Mouse (Mus musculus): ENCODE data around the gene Rce1. TPM values are rescaled to one million over a fixed set of nuclear protein-coding genes. Genes with fewer than 3 reads are reported as not detected.

Gene Rce1
- 1 to 10 TPM; 3.2 to 7.5 (median 4.0) TPM for total RNA-seq (2022)

DNA sequence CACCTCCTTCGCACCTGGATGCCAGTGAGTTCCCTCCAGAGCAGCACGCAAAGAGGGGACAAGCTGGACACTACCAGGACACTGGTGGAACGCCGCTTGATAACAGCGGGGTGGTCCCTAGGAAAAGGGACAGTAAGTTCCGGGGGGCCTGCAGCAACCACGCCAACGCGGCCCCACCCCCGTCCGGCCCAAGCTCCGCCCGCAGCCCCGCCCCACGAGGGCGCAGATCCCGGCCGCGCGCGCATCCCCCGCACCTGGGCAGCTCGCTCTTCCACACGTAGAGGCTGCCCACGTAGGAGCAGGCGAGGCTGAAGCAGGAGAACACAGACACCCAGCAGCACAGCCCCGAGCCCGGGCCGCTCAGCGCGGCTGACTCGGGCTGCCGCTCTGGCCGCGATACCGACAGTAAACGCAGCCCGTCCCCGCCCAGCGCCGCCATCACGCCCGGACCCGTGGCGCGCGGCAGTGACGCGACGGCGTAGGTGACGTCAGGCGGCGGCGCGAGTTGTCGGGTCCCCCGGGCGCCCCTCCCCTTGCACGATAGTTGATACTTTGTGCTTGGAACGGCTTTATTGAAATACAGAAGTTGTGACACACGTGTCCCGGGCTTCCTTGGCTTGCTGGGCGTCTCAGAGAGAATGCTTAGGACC lies at the start of gene Rce1:
Rce1 (minus strand) TSS at position 463 of the 650 bp plus-strand sequence.
- DNase-seq (ENCODE audit: low spot score in 2 of 2), result peak; percentile 80 to 83

DNA sequence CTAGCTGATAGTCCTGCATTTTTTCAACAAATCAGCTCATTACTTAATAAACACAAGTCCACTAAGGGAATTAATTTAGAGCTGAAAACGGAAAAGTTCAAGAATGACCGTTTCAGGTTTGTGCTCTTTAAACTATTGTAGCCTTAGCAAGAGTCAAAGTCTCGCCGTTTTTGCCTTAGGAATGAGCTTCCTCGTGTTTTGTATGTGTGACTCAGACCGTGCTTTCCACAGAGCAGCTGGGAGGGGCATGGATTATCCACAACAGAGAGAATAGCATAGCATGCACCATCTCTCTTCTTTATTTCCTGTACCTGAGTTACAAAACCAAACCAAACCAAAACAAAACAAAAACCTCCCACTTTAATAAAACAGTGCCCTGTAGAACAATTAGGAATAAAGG lies 47.0 kb upstream of the Rce1 start:
- DNase-seq (ENCODE audit: low spot score in 2 of 2), result no peak

DNA sequence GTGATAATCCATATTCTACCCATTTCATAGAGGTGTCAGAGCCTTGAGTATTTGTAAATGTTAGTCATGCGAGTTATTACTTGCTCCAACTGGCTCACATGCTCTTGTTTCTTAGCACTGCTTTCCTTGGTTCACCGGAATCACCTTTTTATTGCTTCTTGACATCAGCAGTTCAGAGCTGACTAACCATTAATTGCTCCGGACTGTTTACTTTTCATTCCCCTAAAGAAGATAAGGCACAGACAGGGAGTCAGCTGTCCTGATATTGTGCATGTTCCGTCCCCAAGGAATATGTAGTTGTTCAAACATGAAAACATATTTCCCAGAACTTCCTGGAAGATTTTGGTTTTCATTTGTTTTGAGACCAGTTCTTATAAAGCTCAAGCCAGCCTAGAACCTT lies 45.3 kb upstream of the Rce1 start:
- no peak for DNase-seq (ENCODE audit: low spot score in 2 of 2)

DNA sequence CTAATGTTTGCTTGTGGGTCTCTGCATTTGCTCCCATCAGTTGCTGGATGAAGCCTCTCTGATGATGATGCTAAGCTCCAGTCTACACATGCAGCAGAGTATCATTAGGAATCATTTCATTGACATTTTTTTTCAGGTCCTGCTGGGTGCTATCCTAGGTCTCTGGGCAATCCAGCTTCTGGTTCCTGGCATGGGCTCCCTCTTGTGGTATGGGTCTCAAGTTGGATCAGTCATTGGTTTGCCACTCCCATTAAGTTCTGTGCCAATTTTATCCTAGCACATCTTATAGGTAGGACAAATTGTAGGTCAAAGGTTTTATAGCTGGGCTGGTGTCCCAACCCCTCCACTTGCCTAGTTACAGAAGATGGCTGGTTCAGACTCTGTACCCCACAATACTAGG lies 41.4 kb upstream of the Rce1 start:
- no peak for DNase-seq (ENCODE audit: low spot score in 2 of 2)

DNA sequence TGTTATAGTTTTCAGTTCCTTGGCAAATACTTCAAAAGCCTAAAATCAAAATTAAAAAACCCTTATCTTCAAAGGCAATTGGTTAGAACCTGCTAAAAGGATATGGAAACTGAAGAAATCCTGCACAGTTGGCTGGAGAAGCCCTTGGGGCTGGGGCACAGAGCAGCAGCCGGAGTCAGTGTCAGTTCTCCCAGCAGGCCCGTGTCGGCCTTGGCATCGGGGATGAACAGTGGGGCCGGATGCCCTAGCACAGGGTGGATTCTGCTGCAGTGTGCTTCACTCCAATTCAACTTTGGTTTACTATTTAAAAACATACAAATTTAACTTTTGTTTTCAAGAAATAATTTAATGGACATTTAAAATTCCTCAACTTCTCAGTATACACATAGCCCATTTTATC lies 32.7 kb upstream of the Rce1 start:
- DNase-seq (ENCODE audit: low spot score in 2 of 2), result no peak

DNA sequence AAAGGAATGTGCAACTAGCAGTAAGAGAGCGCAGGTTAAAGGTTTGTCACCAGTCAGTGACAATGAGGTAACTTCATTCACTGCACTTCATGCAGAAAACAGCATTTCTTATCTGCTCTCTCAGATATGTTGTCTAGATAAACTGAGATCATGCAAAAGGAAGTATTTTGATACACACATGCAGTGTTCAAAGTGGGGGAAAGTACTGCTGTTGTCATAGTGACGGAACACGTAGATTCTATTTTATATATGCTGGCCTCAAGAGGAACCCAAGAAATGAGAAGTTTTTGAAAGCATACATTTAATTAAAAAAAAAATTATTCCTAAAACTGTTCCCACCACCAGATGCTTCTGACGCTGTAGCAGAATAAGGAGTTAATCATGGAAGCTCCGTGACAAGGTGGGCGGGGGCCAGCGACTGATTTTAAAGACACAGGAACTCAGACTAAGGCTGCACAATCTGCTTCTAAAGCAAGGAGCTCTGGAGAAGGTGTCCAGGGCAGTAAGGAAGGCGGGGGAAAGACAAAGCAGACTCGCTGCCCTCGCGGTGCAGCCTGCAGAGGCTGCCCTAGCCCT lies 21.6 kb upstream of the Rce1 start:
- no peak for DNase-seq (ENCODE audit: low spot score in 2 of 2)

DNA sequence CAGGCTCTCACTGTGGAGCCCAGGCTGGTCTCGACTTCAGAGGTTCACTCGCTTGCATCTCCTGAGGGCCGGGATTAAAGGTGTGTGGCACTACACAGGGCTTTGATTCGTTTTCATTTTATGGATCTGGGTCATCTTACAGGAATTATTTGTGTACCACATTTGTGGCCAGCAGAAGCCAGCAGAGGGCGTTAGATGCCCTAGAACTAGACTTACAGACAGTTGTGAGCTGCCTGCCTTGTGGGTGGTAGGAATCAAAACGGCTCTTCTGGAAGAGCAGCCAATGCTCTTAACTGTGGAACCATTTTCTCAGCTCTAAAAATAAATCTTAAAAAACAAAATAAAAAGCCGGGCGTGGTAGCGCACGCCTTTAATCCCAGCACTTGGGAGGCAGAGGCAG lies 18.8 kb upstream of the Rce1 start:
- DNase-seq (ENCODE audit: low spot score in 2 of 2), result no peak

DNA sequence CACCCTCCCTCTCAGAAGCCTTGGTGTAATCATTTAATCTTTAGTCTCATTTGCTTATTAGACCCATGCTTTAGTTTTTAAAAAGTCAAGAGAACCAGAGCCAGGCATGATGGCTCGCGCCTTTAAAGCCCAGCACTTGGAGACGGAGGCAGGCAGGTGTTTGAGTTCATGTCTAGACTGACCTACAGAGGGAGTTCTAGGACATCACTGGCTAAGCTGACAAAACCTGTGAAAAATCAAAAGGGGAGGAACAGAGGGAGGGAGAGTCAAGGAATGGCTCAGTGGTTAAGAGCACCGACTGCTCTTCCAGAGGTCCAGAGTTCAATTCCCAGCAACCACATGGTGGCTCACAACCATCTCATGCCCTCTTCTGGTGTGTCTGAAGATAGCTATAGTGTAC lies 10.5 kb upstream of the Rce1 start:
- no peak for DNase-seq (ENCODE audit: low spot score in 2 of 2)

DNA sequence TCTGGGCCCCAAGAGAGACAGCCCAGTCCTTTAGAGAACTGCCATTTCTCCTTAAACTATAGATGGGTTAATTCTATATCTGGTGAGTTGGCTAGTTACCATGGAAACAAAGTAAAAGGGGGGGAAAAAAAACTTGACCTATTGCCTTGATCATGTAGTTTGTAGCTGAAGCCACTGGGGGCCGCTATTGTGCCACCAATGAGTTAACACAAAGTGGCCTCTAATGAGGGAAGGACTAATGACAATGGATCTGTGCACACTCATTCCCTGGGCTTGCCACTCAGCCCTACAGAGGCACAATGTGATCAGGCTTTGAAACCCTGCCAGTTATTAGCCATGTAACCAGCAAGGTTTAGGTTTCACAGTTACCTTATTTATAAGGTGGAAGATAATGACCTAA lies 3.4 kb upstream of the Rce1 start:
- no peak for DNase-seq (ENCODE audit: low spot score in 2 of 2)

DNA sequence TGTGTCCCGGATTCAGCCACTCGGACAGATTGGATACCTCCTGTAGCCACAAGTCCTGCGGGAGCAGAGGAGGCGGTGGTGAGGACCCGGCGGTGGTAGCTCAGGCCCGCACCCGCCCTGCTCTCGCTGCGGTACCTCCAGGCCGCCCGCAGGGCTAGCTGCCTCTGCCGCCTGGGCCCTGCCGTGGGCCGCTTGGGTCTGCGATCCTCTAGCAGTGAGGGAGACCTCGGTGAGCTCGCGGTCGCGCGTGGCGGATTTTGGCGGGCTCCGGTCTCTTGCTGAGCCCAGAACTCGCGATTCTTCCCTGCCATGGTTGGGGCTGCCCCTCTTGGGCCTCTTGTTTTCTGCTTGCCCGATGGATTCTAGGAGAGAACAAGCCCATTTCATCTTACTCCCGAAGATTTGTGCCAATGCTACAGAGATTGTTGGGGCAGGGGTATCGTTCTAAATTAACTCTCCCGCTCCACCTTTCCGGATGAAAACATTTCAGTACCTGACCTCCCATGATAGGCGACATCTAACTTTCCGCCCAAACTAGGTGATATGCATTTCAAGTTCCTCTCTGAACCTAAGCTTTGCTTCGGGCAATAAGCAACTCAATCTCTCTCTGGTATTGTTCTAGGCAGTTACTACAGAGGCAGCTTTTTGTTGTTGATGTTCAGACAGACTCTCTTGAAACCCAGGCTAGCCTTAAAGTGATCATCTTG lies 541 bp upstream of the Rce1 start:
- DNase-seq (ENCODE audit: low spot score in 2 of 2), result no peak

DNA sequence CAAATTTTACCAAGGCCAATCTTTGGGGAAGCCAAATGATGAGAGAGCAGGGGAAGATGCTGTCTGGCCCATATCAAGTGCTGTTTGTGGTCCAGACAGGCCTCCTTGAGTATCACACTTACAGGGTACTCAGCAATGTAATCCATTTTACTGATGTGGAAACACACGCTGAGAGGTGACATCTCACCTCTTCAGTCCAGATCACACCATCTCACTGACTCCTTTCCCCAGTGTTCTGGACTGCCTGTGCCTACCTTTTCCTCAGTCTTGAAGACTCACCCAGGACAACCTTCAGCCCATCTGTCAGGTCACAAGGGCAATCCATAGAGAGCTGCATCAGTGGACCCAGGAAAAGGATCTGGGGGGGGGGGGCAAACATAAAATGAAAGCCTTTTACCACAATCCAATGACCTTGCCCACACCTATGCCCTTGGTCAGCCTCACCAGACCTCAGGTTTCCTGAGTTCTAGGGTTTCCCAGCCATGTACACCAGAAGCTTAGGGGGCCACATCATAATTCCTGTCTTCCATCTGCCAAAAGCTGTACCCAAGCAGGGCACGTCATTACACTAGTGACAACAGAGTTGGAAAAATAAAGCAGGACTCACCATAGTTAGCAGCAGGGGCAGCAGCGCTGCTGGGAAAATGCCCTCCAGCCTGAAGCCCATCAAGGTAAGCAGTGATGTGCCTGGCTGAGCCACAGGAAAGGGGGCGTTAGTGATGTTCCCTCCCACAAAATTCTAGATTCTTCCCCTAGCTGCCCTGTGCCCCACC lies 849 bp downstream of the Rce1 start:
- DNase-seq (ENCODE audit: low spot score in 2 of 2), result no peak

DNA sequence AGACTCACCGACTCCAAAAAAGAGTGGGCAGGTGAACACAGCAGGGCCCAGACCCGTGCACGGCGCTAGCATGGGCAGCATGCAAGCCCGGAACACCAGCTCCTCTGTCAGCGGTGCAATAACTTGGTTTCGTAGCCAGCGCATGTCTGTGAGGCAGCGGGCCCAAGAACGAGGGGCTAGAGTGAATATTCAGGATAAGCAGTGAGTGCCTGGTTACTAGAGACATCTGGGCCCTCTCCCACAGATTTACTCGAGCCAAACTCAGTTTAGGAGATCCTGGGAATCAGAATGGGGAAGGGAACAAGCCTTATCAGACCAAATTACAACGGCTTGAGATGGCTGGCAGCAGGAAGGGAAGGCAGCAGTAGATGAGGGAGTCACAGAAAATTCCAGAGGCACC lies 1.4 kb downstream of the Rce1 start:
- no peak for DNase-seq (ENCODE audit: low spot score in 2 of 2)

DNA sequence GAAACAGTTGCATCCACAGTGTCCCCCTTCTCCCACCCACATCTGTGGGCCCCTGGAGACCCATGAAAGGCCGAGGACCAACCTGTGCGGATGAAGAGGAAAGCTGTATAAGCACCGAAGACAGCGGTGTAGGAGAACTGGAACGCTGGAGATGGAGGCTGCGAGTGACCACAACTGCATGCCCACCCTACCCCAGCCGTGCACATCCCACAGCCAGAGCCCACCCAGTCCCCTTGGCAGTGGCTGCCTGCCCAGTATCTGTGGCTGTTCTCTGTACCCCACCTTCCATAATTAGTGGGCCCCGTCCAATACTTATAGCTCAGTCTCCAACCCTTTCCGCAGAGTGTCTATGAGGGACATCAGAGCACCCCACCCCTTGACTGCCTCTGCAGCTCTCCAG lies 2.0 kb downstream of the Rce1 start:
- no peak for DNase-seq (ENCODE audit: low spot score in 2 of 2)

DNA sequence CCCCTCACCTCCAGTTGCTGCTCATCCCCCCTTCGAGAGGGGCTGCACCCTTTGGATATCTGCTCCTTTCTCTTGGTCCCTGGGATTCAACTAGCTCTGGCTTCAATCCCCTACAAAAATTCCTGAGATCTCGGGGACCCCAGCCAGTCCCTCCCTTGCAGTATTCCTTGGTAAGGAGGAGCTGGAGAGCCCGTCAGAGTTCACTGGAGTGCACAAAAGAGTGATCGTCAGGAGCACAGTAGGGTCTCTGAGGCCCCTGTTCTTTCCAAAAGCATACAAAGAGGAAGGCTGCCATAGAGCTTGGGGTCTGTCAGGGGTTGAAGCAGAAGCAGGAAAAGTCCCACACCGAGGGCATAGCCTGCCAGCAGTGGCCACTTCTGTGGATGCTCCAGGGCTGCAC lies 2.7 kb downstream of the Rce1 start:
- DNase-seq (ENCODE audit: low spot score in 2 of 2), result no peak

DNA sequence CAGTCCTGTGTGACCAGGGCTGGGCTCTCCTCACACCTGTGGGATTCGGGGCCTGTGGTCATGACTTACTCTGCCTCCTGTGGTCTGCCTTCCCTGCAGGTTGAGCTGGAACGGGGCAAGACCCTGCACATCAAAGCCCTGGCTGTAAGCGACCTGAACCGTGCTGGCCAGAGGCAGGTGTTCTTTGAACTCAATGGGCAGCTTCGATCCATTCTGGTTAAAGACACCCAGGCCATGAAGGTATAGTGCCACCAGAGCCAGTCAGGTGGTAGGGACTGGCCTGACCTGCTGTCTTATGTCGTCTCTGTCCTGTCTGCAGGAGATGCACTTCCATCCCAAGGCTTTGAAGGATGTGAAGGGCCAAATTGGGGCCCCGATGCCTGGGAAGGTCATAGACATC lies 4.7 kb downstream of the Rce1 start:
- no peak for DNase-seq (ENCODE audit: low spot score in 2 of 2)

DNA sequence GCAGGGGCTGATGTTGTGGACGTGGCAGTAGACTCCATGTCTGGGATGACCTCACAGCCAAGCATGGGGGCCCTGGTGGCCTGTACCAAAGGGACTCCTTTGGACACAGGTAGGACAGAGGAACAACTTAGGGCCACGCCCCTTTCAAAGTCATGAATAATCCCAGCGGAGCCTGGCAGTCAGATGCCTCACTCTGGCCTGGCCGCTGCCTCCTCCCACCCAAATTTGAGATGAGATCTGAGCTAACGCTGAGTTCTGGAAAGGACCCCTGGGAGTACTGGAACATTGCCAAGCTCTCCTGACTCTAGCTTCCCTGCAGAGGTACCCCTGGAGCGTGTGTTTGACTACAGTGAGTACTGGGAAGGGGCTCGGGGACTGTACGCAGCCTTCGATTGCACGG lies 6.0 kb downstream of the Rce1 start:
- DNase-seq (ENCODE audit: low spot score in 2 of 2), result no peak

DNA sequence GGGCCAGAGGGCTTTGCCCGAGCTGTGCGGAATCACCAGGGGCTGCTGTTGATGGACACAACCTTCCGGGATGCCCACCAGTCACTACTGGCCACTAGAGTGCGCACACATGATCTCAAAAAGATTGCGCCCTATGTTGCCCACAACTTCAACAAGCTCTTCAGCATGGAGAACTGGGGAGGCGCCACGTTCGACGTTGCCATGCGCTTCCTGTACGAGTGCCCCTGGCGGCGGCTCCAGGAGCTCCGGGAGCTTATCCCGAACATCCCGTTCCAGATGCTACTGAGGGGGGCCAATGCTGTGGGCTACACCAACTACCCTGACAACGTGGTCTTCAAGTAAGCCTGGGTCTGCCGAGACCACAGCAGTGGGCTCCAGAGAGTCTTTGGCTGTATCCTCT lies 7.3 kb downstream of the Rce1 start:
- no peak for DNase-seq (ENCODE audit: low spot score in 2 of 2)

DNA sequence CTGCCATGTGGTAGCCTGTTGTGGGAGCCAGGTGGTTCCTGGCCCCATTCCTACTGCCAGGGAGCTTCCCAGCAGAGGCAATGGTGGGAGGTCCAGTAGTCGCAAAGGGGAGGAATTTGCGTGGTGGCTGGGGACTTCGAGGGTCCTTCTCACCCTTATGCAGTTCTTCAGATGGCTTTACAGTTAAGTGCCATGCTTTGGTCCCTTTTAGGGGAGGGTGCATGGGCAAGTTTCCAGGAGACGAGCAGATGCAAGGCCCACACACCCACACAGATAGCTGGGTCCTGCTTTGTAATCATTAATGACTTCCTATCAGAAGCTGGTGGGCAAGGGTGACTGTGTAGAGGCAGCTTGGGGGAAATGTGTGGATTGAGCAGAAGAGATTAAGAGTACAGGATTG lies 8.9 kb downstream of the Rce1 start:
- no peak for DNase-seq (ENCODE audit: low spot score in 2 of 2)

DNA sequence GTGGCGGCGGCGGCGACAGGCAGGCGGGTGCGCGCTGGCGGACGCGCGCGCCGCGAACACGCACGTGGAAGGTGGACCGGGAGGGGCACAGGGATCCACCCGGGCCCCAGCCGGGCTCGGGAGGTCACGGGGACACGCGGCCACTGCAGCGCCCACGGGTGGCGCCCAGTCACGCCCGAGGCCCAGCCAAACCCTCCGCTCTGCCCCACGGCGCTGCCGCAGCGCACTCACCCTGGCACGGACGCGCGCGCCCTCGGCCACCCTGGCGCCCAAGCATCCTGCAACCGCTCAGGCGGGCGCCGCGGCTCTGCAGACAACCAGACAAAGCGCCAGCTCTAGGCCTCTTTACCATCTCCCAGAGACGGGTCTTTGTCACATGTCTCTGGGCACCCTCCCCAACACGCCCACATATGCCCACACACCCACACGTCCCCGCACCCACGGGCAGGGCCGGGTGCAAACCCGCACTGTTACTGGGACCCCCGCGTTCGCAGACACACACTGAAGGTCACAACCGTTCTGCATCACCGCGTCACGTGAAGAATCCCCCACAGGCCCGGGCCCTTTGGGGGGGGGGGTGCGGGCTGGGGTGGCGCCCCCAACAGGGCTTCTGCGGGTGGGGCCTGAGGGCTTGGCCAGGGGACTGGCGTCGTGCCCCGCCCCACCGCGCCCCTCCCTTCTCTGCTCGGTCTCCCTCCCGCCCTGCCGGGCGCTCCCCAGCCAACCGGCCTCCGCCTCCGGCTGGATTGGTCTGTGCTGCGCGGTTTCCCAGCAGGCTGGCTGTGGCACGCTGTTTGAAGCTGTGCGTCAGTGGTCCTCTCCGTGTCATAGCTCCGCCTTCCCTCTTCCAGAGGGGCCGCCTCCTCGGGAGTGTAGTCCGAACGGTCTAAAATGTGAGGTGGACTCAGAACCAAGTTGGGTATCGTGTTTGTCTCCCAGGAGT lies 10.0 kb downstream of the Rce1 start, which contains the start of gene Lrfn4:
Lrfn4 (minus strand) TSS at position 517 of the 943 bp plus-strand sequence.
- DNase-seq (ENCODE audit: low spot score in 2 of 2), result peak; percentile 56 to 76

DNA sequence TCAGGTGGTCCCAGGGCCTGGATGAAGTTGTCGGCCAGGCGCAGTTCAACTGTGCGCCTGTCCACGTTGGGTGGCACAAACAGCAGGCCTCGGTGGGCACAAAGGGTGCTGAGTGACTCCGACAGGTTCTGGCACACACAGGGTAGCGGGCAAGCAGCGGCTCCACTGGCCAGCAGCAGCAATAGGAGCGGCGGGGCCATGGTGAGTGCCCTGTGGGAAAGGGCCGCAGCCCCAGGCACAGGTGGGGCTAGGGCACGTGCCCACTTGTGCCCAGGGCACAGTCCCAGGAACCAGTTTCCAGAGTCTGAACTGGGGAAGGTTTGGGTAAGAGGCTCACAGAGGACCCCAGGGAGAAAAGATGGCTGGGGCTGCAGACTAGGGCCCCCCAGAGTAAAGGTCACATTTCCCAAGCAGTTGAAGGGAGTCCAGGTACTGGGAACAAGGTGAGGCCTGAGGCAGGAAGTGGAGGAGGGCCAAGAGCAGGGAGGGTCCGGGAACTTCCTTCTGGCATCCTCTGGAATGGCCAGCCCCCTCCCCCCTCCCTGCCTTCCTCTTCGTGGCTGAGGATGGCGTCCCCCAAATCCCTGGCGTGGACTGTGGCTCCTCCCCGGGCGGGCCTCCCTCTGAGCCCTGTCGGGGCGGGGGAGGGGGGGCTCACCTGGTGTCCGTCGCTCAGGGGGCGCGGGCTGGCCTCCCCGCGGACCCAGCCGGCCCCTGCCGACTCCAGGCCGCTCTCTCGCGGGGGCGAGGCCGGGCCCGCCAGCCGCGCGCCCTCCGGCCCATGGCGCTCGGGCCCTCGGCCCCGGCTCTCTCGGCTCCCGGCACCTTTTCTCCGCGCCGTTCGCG lies 10.9 kb downstream of the Rce1 start:
- DNase-seq (ENCODE audit: low spot score in 2 of 2), result no peak

All from gastrocnemius, adult 8-10 months (tissue).